Mouse (Mus musculus): ENCODE results near the gene Syt17. TPM values are rescaled to one million over a fixed set of nuclear protein-coding genes. Genes with fewer than 3 reads are reported as not detected.
A peak's percentile ranks its signal among the peaks of the same experiment; 100 is the strongest.

The Syt17 gene
- total RNA-seq (2021) (1 to 10 TPM; 1.0 to 1.4 TPM), polyA plus RNA-seq (2012; rRNA removed) (1.8 and 3.2 TPM in 2 replicates)
- long read RNA-seq, partial matches to known transcripts = 0 of 2 reads
- long read RNA-seq, other reads (novel, unspliced or antisense) = 2 of 2 reads

DNA sequence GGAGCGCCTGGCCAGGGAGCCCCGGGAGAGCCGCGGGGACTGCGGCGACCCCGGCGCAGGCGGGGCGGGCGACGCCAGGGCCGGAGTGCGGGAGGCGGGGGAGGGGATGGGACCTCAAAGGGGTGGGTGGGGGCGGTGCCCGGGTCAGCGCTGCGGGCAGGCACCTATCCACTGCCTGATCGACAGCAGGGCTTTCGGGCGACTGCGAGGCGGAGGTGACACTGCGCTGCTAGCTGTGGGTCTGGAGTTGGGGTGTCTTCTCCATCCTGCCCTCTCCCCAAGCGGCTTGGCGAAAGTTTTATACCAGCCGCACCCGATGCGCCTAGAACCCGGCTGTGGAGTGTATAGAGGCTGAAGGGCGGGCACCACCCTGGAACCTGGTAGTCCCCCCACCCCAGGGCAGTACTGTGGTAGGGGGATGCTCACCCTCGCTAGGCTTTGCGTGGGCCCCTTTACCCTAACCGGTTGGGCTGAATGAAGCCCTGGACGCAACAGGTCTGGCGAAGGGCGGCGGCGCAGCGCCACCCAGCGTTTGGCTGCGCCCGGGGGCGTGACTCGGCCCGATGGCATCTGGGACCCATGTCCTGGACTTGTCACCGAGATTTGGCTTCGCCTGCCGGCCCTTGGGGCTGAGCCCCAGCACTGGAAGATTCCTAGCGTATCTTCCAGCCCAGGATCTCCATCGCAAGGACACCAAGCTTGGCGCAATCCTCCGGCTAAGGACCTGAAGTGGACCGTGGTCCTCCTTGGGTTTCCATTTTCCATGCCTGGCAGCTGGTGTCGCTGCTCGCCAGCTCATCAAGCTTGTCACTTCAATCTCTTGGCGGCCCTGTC is at the start of gene Syt17:
Gene Syt17, minus strand, starts transcription at position 89 of the 834 bp plus-strand sequence.
- intact Hi-C loops (cut with DNase I) = loop anchor here (1.0 to 5.0 kb wide), 5 partner anchors 34 to 239 kb away; partner anchors contain the start of gene Itpripl2
- Histone ChIP-seq H3K79me2 (replicated peaks; ENCODE audit: control insufficient read depth, insufficient read depth, low read length) (no peaks in the 10 kb centered on the region), H3K4me1 (ENCODE audit: control insufficient read depth, insufficient read depth, low read length) (no peaks in the 10 kb centered on the region; the same call in 1 of the 2 replicates), H3K9ac (ENCODE audit: low read depth, low read length) (peak within 1 kb of the TSS; percentile 61), H3K4me3 (peak within 1 kb of the TSS; percentile 49), H3K27me3 (ENCODE audit: control insufficient read depth, insufficient read depth, low read length) (peaks cover 7% of the 10 kb centered on the region), H3K36me3 (ENCODE audit: control insufficient read depth, insufficient read depth, low read length) (no peaks in the 10 kb centered on the region), H3K27ac (peak within 1 kb of the TSS; percentile 32; the same call in 1 of the 2 replicates)
- peak; percentile 80 for TF ChIP-seq CTCF (IDR thresholded peaks at IDR 0.05)
- no peak for TF ChIP-seq POLR2A (IDR thresholded peaks at IDR 0.05; ENCODE audit: insufficient read depth, low read depth, low read length)
- peak; percentile 92 for TF ChIP-seq EP300 (IDR thresholded peaks at IDR 0.05; ENCODE audit: insufficient read depth, low read depth, low read length)
- peak; percentile 82 to 86 for DNase-seq
- under 1% methylated on average over 58 of the region's 58 CpGs for WGBS

DNA sequence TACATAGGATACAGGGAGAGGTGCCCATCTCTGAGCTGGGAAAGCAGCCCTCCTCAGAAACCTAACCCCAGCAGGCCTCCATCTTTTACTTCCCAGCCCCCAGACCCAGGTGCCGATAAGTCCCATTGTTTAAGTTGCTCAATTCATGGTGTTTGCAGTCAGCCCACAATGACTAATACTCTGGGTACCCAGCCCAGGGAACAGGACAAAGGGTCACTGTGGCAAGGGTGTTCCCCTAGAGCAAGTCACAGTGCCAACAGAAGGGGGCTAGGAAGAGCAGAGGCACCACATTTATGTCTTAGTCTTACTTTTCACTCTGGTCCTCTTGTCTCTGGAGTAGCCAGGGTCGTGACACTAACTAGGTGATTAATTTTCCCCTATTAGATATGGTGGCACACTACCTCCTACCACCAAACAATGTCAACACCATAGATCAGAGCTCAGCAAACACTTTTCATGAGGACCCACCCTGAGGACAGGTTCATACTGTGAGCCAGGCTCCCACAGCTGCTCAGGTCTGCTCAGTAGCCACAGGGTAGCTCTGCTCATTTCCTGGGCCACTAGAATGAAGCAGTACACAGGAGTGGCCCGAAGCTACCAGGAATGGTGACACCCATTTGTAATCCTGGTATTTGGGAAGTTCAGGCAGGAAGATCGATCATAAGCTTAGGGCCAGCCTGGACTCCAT is 47.0 kb upstream of the Syt17 start:
- peaks cover 4% of the 10 kb centered on the region; the same call in 1 of the 2 replicates for H3K4me1 ChIP-seq (ENCODE audit: control insufficient read depth, insufficient read depth, low read length)
- no peak overlapping the region for H3K9ac ChIP-seq (ENCODE audit: low read depth, low read length)
- H3K27me3 ChIP-seq (ENCODE audit: control insufficient read depth, insufficient read depth, low read length) = no peaks in the 10 kb centered on the region
- no peak for DNase-seq
- H3K27ac ChIP-seq = no peak overlapping the region
- 84% methylated on average over 4 of the region's 4 CpGs for WGBS
- H3K4me3 ChIP-seq = no peak overlapping the region
- TF ChIP-seq POLR2A (IDR thresholded peaks at IDR 0.05; ENCODE audit: insufficient read depth, low read depth, low read length) (no peak), EP300 (IDR thresholded peaks at IDR 0.05; ENCODE audit: insufficient read depth, low read depth, low read length) (no peak), CTCF (IDR thresholded peaks at IDR 0.05) (no peak)
- H3K79me2 ChIP-seq (replicated peaks; ENCODE audit: control insufficient read depth, insufficient read depth, low read length) = peaks cover 2% of the 10 kb centered on the region; the same call in 1 of the 2 replicates
- no peaks in the 10 kb centered on the region for H3K36me3 ChIP-seq (ENCODE audit: control insufficient read depth, insufficient read depth, low read length)
- intact Hi-C loops (cut with DNase I) = no loop called here

DNA sequence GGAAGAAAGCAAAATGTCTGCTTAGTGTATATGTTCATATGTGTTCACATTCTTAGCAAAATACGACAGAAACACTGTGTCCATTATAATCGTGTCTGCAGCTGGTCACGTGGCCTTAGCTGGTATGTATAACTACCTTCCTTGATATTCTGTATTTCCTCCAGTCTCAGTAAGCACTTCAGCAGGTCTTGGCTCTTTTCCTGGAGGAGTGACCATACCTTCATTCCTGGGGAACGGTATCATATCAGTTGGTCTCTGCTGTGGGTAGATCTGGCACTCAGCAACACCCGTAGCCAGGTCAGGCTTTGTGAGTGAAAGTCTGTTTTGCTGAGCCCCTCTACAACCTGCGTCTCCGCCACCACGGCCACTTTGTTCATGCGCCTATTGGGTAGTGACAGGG is 45.9 kb upstream of the Syt17 start:
- no peaks in the 10 kb centered on the region for H3K27me3 ChIP-seq (ENCODE audit: control insufficient read depth, insufficient read depth, low read length)
- H3K4me1 ChIP-seq (ENCODE audit: control insufficient read depth, insufficient read depth, low read length) = peaks cover 5% of the 10 kb centered on the region
- no peak overlapping the region for H3K9ac ChIP-seq (ENCODE audit: low read depth, low read length)
- DNase-seq = no peak
- no peak overlapping the region for H3K27ac ChIP-seq
- intact Hi-C loops (cut with DNase I) = loop anchor here (2.0 kb wide), 1 partner anchor 25 kb away; no protein-coding TSS in a partner anchor
- no peak overlapping the region for H3K4me3 ChIP-seq
- H3K36me3 ChIP-seq (ENCODE audit: control insufficient read depth, insufficient read depth, low read length) = peaks cover 6% of the 10 kb centered on the region
- 73% methylated on average over 9 of the region's 9 CpGs for WGBS
- peaks cover 2% of the 10 kb centered on the region; the same call in 1 of the 2 replicates for H3K79me2 ChIP-seq (replicated peaks; ENCODE audit: control insufficient read depth, insufficient read depth, low read length)
- TF ChIP-seq CTCF (IDR thresholded peaks at IDR 0.05) (no peak), EP300 (IDR thresholded peaks at IDR 0.05; ENCODE audit: insufficient read depth, low read depth, low read length) (no peak), POLR2A (IDR thresholded peaks at IDR 0.05; ENCODE audit: insufficient read depth, low read depth, low read length) (no peak)

DNA sequence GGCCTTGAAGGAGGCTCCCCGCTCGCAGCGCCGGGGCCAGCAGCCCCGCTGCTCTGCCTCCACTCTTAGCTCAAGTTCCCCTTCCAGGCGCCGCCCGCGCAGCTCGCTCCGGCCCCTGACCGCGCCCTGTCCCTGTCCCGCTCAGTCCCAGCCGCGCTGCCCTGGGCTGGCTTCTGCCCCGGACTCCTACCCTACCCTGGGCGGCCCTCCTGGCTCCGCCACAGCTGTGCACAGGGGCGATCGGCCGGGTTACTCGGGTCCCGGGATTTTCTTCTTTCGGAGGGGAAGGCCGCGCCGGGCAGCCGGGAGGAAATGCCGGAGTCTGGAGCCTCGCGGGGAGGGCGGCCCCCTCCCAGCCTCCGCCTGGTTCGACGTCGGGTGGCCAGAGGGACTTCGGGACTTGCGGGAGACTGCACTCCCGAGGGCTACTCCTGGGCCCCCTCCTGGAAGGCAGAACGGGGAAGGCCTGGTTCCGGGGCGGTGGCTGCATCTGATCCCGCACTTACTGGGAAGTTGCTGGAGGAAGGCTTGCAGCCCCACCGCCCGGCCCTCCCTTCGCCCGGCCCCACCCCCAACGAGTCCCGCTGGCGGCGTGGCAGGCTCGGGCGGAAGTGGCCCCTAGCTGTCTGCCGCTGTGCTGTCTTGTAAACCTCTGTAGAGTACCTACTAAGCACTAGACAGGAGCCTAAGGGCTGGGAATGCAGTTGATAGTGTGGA is 43.6 kb upstream of the Syt17 start, which contains the start of gene Itpripl2:
Gene Itpripl2, minus strand, starts transcription at position 545 of the 717 bp plus-strand sequence.
- under 1% methylated on average over 55 of the region's 55 CpGs for WGBS
- Histone ChIP-seq H3K9ac (ENCODE audit: low read depth, low read length) (peak within 1 kb of the TSS; percentile 99), H3K4me1 (ENCODE audit: control insufficient read depth, insufficient read depth, low read length) (peaks cover 11% of the 10 kb centered on the region), H3K36me3 (ENCODE audit: control insufficient read depth, insufficient read depth, low read length) (peaks cover 18% of the 10 kb centered on the region), H3K27me3 (ENCODE audit: control insufficient read depth, insufficient read depth, low read length) (no peaks in the 10 kb centered on the region), H3K4me3 (peak within 1 kb of the TSS; percentile 88), H3K27ac (peak within 1 kb of the TSS; percentile 99), H3K79me2 (replicated peaks; ENCODE audit: control insufficient read depth, insufficient read depth, low read length) (peaks cover 2% of the 10 kb centered on the region; the same call in 1 of the 2 replicates)
- DNase-seq = peak; percentile 91 to 92
- intact Hi-C loops (cut with DNase I) = loop anchor here (1.0 to 2.0 kb wide), 4 partner anchors 23 to 43 kb away; partner anchors contain the start of genes Coq7 and Syt17
- TF ChIP-seq EP300 (IDR thresholded peaks at IDR 0.05; ENCODE audit: insufficient read depth, low read depth, low read length) = 0 out of 2 replicates have a peak, but pooled peaks have one; percentile 57
- TF ChIP-seq POLR2A (IDR thresholded peaks at IDR 0.05; ENCODE audit: insufficient read depth, low read depth, low read length) = peak; percentile 76
- peak; percentile 44 for TF ChIP-seq CTCF (IDR thresholded peaks at IDR 0.05)
